Mouse (Mus musculus) gastrocnemius, adult 2 months (tissue): ENCODE results near the gene Wwox. TPM values are rescaled to one million over a fixed set of nuclear protein-coding genes. Genes with fewer than 3 reads are reported as not detected.
A peak's percentile ranks its signal among the peaks of the same experiment; 100 is the strongest.

Experiments
- DNase-seq: peaks from one replicate; pipeline ENCODE4 v3.0.0; 2022
- H3K27ac ChIP-seq: fragments of 200-600 bp; 2 replicates; pipeline ENCODE4 v1.8.1; 2022; ENCODE audit warnings: mild to moderate bottlenecking
- H3K4me3 ChIP-seq: fragments of 200-600 bp; 2 replicates; pipeline ENCODE4 v1.8.1; 2022; ENCODE audit warnings: mild to moderate bottlenecking, moderate library complexity
- CTCF ChIP-seq: fragments of 200-600 bp; IDR thresholded peaks from 2 replicates; pipeline ENCODE4 v1.8.1; 2022; ENCODE audit warnings: antibody characterized with exemption, mild to moderate bottlenecking, moderate library complexity
- intact Hi-C: fragments of 180-260 bp; cut with DNase I; formaldehyde crosslinking; loops from one replicate; pipeline ENCODE4 v1.15.1; 2025
- total RNA-seq, 2 experiments: library from RNA; stranded (reverse); gene quantifications; 2 replicates each; pipeline ENCODE4 v1.2.3; 2021

The Wwox gene
- total RNA-seq, 2 experiments from 2014 or later = 5.9 to 9.0 TPM

- no peak overlapping the region for H3K27ac ChIP-seq
- H3K4me3 ChIP-seq = no peak overlapping the region
- no peak for TF ChIP-seq CTCF
- intact Hi-C loops = no loop called here
- DNase-seq = no peak
Measured at GRCm38 (mm10) chr8:114876696-114877206, 437.3 kb downstream of the Wwox start.

GRCm38 (mm10) chr8:114877234-114877633, 437.8 kb downstream of the Wwox start:
- no peak for DNase-seq
- intact Hi-C loops = no loop called here
- no peak overlapping the region for H3K27ac ChIP-seq
- H3K4me3 ChIP-seq = no peak overlapping the region
- no peak for TF ChIP-seq CTCF

- DNase-seq = no peak
- Histone ChIP-seq H3K27ac (no peak overlapping the region), H3K4me3 (no peak overlapping the region)
- TF ChIP-seq CTCF = no peak
- intact Hi-C loops = no loop called here
Measured at GRCm38 (mm10) chr8:114878449-114879276, 439.2 kb downstream of the Wwox start.

- intact Hi-C loops = no loop called here
- DNase-seq = no peak
- TF ChIP-seq CTCF = no peak
- Histone ChIP-seq H3K27ac (no peak overlapping the region), H3K4me3 (no peak overlapping the region)
Measured at GRCm38 (mm10) chr8:114879277-114879568, 439.8 kb downstream of the Wwox start.

- intact Hi-C loops = no loop called here
Measured at GRCm38 (mm10) chr8:114879678-114880077, 440.2 kb downstream of the Wwox start.

GRCm38 (mm10) chr8:114880475-114881135, 441.1 kb downstream of the Wwox start:
- TF ChIP-seq CTCF = no peak
- intact Hi-C loops = no loop called here
- DNase-seq = no peak
- Histone ChIP-seq H3K4me3 (no peak overlapping the region), H3K27ac (no peak overlapping the region)

More at GRCm38 (mm10) chr8:114879678-114880077, 440.2 kb downstream of the Wwox start:
- TF ChIP-seq CTCF = no peak
- no peak for DNase-seq
- Histone ChIP-seq H3K4me3 (no peak overlapping the region), H3K27ac (no peak overlapping the region)

GRCm38 (mm10) chr8:114881891-114882401, 442.5 kb downstream of the Wwox start:
- intact Hi-C loops = no loop called here
- TF ChIP-seq CTCF = peak; percentile 23; the same call in 1 of the 2 replicates
- Histone ChIP-seq H3K4me3 (no peak overlapping the region), H3K27ac (no peak overlapping the region)
- no peak for DNase-seq

- intact Hi-C loops = no loop called here
- H3K4me3 ChIP-seq = no peak overlapping the region
- no peak for DNase-seq
- no peak for TF ChIP-seq CTCF
- H3K27ac ChIP-seq = no peak overlapping the region
Measured at GRCm38 (mm10) chr8:114882504-114882903, 443.0 kb downstream of the Wwox start.

GRCm38 (mm10) chr8:114882936-114883606, 443.6 kb downstream of the Wwox start:
- DNase-seq = no peak
- Histone ChIP-seq H3K4me3 (no peak overlapping the region), H3K27ac (no peak overlapping the region)
- intact Hi-C loops = no loop called here
- TF ChIP-seq CTCF = no peak

GRCm38 (mm10) chr8:114883967-114884366, 444.5 kb downstream of the Wwox start:
- no peak overlapping the region for H3K27ac ChIP-seq
- no peak overlapping the region for H3K4me3 ChIP-seq
- intact Hi-C loops = no loop called here
- peak; percentile 48 for TF ChIP-seq CTCF
- DNase-seq = no peak

- no peak for DNase-seq
- Histone ChIP-seq H3K4me3 (no peak overlapping the region), H3K27ac (no peak overlapping the region)
- TF ChIP-seq CTCF = no peak
- intact Hi-C loops = no loop called here
Measured at GRCm38 (mm10) chr8:114885026-114885592, 445.7 kb downstream of the Wwox start.

GRCm38 (mm10) chr8:114888388-114888787, 448.9 kb downstream of the Wwox start:
- no peak for TF ChIP-seq CTCF
- DNase-seq = no peak
- intact Hi-C loops = no loop called here
- H3K4me3 ChIP-seq = no peak overlapping the region
- H3K27ac ChIP-seq = no peak overlapping the region
